Mouse (Mus musculus) adrenal gland, postnatal 4 days (tissue): ENCODE data around the gene Usp29. TPM values are rescaled to one million over a fixed set of nuclear protein-coding genes. Genes with fewer than 3 reads are reported as not detected.
"Not testable (repeated sequence)": the region's sequence is repeated elsewhere in the genome, so short reads cannot be mapped to it uniquely, and the experiment has no call there.

Experiments
- DNase-seq, 2 experiments: peaks; one replicate each; pipeline ENCODE4 v3.0.0; 2021 to 2022; ENCODE audit warnings: low spot score in 2 of 2, mixed read lengths in 2 of 2
- total RNA-seq, 2 experiments: library from RNA; stranded (reverse); gene quantifications; 2 replicates each; pipeline ENCODE4 v1.2.3; 2021

Usp29 gene
- total RNA-seq, 2 experiments from 2014 or later: 8.3 to 8.5 TPM

DNA sequence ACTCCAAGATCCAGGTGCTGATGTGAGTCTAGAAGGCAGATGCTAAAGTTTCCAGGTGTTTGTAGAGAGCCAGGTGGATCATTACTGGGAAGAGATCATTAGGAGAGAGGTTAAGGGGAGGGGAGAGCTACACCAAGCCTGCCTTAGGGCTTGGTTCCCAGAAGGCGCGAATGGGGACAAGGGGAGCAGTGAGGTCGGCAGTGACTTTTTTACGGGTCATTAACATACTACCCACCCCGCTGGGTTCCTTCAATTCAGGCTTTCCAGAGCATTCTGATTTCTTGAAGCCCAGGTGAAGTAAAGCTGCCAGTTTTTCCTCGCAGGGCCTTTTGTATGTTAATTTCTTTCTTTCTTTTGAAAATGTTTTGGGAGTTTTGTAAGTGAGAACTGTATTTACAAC lies 29.8 kb downstream of the Usp29 start:
- DNase-seq: no peak

DNA sequence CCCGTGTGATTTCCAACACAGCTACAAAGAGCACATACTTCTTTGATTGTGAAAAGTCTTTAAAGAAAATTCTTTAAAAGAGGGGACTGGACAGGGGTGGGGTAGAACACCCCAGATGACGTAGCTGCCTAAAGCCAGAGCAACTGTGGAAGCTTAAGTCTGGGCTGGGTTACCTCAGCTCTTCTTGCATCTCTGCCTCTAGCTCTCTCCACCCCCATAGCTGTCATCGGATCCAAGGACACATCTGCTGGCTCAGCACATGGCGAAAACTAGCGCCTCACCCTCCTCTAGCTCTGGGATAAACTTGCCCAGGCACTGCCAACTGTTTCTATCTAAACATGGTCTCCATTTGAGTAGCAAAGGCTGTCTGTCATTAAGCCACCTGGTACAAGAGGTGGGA lies 34.9 kb downstream of the Usp29 start:
- DNase-seq: no peak

DNA sequence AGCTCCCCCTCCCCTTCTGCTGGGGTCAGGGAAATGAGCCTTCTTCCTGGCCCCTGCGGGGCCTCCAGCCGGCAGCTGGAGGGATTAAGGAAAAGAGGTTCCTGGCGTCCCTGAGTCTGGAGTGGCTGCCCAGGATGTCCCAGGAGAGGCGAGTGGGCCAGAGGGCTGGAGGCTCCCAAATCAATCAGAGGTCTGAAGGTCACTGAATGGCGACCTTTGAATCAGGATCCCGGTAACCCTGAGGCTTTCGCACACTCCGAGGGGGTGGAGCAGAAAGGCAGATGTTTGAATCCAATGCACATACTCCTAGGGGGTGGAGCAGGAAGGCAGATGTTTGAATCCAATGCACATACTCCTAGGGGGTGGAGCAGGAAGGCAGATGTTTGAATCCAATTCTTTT lies 39.9 kb downstream of the Usp29 start:
- DNase-seq: no peak

DNA sequence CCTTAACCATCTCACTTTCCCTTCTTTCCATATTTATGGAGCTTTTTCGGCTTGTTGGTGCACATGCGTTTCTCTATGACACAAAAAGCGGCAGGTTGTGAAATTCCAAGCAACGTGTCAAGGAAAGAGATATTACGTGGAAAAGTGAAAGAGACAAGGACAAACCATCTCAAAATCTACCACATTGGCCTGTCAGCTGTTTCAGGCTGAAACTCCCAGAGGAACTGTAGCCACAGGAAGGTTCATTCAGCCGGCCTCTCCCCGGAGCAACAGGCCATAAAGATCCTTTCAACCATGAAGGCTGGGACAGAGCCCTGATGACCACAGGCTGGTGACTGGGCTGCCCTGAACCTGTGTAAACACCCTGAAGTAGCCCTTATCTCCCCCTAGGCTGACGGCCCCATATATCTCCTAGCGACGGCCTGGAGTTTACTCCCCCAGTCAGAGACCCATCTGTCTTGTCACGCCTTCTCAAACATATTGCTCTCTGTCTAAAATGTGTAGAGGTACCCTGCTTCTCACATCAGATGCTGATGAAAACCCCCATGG lies 43.6 kb downstream of the Usp29 start:
- DNase-seq: not testable (repeated sequence)

DNA sequence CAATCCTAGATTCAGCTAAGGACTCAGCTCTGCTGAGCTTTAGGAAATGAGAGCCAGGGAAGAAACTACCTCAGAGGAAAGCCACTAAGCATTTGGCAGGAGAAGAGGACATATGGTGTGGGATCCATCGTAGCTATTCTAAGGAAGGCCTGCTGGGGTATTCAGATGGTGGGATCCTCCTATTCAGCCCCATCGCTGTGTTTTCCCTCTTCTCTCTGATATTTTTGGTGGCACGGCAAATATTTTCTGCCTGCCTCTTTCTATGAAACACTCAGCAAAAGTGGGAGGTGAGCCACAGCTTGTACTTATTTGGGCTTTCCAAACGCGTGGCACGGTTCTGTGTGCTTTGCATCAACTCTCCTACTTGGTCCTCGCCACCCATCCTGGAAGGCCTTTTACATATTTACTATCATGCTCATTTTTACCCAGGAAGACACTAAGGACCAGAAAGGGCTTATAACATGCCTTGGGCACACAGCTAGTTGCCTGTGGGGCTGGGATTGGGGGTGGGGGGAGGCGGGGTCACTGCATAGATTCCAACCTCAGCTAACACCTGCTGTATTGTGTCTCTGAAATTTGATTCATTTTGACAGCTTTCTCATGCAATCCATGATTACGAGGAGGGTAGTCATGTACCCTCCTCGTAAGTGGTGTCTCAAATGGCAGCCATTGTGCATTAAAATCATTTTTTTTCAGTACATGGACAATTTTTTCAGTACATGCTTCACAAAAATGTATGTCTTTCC lies 46.1 kb downstream of the Usp29 start:
- no peak for DNase-seq

DNA sequence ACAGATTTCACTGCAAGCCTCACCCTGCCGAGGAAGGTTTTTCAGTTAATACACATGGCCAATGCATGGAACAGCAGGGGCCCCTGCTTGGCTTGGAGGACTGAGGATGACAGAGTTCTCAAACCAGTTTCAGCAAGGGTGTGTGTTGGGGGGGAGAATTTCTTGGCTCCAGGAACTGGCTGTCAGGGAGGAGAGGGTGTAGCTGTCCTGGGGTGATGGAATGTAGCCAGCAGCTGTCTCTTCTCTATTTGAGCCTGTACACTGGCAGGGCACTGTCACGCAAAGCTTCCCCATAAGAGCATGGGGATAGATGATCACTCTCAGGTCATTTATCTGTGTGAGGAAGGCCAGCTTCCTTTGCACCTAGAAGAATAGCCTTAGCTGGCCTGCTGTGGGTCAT lies 46.7 kb downstream of the Usp29 start:
- DNase-seq: no peak

DNA sequence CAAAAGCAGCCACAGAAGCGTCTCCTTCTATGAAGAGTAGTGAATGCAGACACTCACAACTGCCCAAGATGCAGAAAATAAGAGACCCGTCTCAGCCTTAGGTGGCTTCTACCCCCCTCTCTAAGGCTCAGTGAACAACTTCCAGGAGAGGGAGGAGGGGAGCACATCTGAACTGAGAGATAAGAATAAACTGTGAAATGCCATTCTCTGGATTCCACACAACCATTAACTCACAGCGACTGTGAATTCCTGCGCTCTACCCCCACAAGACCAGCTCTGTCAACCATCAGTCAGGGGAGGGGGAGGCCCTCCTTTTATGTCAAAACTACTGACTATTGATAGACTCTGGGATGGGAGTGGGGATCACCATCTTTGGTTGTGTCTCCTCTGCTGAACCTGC lies 47.3 kb downstream of the Usp29 start:
- DNase-seq: no peak

DNA sequence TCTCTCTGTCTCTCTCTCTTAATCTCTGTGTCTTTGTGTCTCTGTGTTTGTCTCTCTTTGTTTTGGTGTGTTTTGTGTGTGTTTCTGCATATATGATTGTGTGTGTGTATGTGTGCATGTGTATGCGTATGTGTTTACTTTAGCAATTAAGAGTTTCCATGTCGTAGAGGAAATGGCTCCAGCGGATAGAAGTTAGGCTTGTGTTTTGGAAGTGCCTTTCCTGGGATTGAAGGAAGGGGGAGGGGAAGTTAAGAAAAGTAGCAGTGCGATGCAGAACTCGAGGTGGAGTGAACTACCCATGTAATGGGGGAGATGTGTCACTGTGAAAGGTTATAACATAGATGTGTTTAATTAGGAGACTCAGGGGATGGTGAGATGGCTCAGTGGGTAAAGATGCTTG lies 48.8 kb downstream of the Usp29 start:
- no peak for DNase-seq

DNA sequence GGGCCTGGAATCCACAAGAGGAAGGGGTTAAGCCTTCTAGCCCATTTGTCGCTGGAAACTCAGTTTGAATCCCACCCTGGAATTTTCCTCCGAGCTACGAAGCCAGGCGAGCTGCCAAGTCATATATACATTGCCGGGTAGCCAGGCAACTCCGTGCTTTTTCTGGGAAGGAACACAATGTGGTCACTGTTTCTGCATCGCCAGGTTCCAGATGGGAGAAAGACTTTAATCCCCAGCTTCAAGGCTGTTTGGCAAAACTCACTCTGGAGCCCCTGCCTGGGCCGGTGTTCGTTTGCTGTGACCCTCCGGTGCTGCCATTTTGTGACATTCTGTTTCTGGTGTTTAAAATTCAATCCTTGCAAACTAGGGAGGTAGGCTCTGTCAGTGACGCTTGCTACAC lies 51.2 kb downstream of the Usp29 start:
- no peak for DNase-seq

DNA sequence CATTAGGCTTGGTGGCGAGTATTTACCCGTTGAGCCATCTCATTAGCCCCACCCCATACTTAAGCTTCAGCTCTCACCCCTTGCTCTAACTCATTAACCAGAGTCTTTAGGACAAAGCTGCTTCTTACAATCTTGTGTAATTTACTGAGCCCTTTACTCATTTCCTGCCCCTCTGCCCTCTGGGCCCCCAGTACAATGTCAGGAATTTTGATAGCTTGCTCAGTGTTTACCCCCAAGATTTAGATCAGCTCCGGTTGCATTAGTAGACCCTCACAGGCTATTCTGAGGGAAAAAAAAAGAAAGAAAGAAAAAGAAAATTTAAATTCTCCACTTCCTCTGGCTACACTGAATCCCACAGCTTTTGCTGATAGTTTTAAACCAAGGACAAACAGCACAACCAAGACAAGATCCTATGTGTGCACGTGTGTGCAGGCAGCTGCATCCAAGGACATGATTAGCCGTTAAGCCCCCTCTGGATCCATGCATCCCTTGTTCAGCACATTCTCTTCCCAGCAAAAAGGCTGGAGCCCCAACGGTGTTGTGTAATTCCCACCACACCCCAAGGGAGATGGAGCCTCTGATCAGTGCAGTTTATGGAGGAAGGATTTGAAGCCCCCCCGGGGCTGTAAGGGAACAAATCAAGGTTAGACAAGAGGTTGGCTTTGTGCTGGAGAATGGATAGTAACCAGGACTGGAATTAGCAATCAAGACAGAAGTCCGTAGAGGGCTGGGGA lies 54.1 kb downstream of the Usp29 start:
- DNase-seq: no peak

DNA sequence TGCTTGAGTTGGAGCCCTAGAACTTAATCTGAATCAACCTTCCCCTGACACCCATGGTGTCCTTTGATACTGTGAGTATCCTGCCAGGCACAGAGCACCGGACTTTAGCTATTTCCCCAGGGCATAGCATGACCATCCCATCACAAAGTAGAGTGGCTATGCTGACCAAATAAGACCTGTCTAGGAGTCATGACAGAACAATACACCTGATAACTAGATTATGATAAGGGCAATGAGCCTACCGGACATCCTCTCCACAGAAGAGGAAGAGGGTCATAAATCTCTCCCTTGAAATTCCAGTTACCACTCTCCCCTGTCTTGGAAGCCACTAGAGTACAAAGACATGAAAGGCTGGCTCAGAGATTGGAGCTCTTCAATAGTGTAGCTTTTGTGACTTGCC lies 56.6 kb downstream of the Usp29 start:
- DNase-seq: no peak

DNA sequence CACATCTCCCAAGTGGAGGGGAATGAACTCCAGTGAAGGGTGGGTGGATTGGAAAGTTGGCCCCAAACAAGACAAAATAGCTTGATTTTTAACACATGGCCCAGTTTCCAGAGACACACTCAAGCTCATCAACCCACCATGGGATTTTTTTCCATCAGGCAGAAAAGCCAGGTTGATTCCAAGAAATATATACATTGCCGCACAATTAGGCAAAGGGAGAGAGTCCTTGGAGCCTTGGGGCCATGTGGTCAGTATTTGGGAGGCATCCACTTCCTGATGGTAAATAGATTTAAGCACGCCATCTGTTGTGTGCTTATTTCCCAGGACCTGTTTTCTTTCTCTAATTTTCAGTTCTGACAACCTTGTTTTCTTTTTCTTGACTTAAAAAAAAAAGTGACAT lies 57.7 kb downstream of the Usp29 start:
- no peak for DNase-seq

DNA sequence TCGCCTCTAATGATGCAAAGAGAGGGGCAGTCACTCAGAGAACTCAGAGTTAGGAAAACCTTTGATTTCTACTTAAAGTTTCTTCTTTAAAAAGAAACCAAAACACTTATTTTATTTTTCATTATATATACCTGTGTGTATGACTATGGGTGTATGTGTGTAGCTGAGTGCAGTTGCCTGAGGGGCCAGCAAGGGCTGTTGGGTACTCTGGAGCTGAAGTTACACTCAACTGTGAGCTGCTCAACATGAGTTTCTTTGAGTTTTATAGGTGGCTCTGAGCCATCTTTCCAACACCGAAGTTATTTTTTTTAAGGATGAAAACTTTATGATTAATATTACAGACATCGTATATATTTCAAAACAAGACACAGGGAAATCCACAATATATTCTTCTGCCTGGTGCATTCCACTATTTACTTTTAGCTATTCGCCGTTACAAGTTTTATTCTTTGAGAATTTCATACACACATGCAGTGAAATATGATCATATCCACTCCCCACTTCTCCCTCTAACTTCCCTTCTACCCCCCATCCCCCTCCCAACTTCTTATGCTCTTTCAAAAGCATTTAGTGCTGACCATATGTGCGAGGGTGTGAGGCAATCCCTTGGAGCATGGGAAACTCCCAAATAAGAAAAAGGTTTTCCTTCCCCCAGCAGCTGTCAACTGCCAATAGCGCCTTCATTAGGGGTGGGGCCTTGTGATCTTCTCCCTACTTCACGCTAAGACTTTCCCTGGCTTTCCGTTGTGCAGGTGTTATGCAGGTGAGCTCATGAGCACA lies 61.1 kb downstream of the Usp29 start:
- DNase-seq: no peak

DNA sequence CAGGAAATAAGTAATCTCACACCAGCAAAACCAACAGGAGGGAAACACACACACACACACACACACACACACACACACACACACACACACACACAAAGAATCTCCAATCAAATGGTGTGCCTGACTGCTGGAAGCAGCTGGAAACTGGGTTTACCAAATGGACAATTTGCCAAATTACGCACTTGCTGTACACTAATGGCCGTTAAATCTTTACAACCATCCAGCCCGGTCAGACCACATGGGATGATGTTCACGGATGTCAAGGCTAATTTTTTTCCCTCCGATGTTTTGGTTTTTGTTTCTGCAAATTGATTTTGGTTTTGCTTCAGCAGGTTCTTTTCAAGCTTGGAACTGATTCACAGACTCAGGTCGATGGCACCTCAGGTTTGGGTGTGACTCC lies 62.9 kb downstream of the Usp29 start:
- DNase-seq: no peak

DNA sequence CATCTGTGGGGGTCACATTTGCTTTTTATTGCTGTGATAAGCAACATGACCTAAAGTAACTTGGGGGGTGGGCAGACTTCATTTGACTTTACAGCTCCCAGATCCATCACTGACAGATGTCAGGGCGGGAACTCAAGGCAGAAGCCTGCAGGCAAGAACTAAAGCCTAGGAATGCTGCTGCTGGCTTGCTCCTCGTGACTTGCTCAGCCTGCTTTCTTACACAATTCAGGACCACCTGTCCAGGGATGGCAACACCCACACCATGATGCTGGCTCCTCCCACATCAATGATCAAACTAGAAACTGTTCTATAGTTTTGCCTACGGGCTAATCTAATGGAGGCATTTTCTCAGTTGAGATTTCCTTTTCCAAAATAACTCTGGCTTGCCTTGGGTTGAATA lies 63.4 kb downstream of the Usp29 start:
- DNase-seq: no peak

DNA sequence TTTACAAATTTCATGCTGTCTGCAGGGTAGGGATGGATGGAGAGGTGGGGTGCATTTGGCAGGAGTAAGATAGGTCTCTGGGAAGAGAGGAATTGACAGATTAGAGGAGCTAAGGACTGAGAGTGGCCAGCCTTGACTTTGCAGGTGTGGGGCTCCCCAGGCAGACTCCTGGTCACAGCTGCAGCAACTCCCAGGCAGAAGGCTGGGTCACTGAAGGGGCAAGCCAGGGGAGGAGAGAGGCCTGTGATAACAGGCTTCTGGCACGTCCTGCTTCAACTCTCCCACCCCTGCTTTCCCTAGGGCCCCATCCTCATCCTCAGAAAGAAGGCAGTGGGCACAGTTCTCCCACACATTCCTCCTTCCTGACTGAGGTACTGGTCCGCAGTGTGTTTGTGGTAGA lies 67.0 kb downstream of the Usp29 start:
- DNase-seq: no peak

DNA sequence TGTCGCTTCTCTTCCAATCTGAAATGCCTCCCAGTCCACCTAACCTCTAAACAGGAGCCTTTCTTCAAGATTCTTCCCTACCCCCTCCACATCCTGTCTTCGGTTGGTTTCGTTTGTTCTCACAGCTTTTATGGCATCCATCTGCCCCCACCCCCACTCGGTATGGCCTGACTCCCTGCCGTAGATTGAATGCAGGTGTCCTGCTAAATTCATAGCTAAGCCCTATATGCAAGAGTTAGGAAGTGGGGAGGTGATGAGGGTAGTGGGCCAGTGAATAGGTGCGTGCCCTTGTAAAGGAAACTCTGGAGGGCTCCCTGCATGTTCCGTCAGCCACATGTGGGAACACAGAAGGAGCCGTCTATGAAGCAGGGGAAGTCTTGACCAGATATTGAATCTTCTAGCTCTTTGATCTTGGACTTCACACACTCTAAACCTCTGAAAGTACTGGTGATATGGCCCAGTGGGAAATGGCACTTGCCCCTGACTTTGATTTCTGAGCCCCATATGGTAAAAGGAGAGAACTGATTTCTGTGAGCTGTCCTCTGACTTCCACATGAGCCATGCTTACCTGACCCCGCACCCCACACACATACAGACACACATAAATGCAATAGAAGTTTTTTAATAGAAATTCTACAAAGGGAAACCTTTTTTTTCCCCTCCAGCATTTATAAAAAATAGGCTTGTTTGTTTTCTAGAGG lies 68.9 kb downstream of the Usp29 start:
- no peak for DNase-seq

DNA sequence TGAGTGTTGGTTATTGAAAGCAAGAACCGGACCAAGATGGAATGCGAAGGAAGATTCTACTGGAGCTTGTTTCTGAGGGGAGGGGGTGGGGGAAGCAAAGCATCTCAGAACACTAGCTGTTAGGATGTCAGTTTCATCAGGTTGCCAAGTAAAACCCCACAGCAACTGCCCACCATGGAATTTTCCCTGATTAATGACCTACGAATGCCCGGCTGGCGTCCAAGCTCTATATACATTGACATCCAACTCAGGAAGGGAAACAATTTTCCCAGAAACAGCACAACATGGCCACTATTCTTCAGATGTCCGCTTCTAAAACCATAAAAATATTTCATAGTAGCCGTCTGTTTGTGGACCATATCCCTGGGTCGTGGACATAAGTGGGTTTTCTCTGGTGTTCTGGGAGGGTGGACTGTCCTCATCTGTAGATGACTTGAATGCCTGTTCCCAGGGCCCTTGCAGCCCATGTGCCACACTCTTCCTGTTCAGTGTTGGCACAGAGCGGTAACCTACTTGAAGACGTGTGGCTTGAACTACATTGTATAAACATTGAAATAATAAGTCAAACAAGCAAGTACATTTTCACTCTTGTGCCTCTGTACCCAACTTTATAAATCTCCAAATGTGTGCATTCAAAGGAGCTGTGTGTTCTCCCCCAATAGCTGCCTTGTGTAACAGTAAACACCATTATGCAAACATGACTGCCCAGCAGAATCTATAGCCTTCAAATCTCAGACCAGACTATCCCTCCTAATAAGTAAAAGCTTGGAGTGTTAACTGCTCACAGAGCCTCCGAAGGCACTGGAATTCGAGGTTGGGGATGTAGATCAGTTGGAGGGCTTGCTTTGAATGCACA lies 70.4 kb downstream of the Usp29 start:
- no peak for DNase-seq

DNA sequence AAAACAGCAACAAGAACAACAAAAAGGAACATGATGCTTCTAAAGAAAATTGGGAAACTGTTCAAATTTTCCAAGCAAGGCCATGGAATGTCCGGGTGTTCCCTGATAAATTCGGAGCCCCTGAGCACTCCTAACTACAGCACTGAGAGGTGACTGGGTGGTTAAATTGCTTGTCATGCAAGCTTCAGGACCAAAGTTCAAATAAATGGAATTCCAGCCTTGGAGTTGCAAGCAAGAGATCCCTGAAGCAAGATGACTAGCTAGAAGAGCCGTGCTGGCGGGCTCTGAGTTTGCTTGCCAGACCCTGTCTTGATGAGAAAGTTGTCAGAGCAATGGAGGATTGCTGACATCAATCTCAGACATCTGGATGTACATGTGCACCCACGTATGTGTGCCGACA lies 71.3 kb downstream of the Usp29 start:
- DNase-seq: no peak

DNA sequence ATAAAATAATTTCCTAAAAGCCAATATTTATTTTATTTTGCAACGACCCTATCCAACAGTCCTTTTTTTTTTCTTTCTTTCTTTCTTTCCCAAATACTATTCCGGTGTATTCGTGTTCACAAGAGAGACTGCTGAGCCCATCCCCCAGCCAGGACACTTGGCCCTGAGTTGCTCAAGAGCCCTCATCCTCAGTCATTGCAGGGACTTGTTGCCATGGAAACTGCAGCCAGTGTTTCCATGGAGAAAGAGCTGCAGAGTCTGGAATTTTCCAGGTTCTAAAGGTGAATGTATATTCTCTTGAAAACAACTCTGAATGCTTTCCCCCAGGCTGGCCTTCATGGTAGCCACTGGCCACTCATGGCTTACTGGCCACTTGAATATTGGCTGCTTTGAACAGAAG lies 80.2 kb downstream of the Usp29 start:
- no peak for DNase-seq
